Mouse (Mus musculus) thymus, postnatal 0 days (tissue): Measurements from ENCODE around the gene Syne2. TPM values are rescaled to one million over a fixed set of nuclear protein-coding genes. Genes with fewer than 3 reads are reported as not detected.
"Not testable (repeated sequence)": the region's sequence is repeated elsewhere in the genome, so short reads cannot be mapped to it uniquely, and the experiment has no call there.

Experiments used
- DNase-seq: peaks from one replicate; pipeline ENCODE4 v3.0.0-alpha.2; 2015; ENCODE audit warnings: low spot score
- polyA plus RNA-seq: library from polyadenylated mRNA; unstranded; fragments of >200 nt; fragmentation: Nextera tagmentation; extraction: Ambion mirVana; gene quantifications from 2 replicates; pipeline ENCODE4 v1.2.1, GENCODE M21; 2015

The Syne2 gene
- polyA plus RNA-seq, 1 experiment from 2014 or later, result 6.2 TPM

DNA sequence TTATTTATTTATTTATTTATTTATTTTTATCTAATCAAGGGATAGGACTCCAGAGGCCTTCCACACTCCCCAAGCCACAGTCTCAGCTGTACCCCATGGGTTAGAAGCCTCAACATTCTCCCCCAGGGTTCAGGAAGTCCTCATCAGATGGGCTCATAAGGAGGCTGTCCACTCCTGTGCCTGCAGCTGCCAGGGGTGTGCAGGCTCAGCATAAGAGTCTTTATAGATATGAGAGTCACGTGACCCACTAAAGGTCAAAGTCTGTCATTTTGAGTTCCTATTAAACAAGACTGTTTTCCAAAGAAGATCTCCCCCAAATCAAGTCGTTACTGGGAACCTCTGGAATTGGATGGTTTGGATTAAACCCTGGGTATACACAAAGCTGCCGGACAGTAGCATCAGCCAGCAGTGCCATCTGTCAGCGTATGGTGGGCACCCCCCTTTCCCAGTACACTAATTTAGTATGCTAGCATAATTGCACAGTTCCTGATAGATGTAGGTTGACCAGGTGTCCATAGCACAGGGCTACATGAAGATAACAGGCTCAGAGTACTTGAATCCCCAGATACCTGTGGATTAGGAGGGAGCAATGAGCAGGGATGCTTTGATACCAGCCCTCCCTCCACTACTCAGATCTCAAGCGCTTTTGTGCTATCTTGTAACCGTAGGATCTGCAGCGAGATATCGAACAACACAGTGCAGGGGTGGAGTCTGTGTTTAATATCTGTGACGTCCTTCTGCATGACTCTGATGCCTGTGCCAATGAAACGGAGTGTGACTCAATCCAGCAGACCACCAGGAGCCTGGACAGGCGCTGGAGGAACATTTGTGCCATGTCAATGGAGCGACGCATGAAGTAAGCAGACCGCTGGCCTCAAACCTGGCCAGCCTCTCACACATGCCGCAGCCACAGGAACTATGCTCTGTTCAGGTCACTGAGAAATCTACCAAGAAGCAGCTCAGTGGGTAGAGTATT lies 276.0 kb downstream of the Syne2 start:
- no peak for DNase-seq

DNA sequence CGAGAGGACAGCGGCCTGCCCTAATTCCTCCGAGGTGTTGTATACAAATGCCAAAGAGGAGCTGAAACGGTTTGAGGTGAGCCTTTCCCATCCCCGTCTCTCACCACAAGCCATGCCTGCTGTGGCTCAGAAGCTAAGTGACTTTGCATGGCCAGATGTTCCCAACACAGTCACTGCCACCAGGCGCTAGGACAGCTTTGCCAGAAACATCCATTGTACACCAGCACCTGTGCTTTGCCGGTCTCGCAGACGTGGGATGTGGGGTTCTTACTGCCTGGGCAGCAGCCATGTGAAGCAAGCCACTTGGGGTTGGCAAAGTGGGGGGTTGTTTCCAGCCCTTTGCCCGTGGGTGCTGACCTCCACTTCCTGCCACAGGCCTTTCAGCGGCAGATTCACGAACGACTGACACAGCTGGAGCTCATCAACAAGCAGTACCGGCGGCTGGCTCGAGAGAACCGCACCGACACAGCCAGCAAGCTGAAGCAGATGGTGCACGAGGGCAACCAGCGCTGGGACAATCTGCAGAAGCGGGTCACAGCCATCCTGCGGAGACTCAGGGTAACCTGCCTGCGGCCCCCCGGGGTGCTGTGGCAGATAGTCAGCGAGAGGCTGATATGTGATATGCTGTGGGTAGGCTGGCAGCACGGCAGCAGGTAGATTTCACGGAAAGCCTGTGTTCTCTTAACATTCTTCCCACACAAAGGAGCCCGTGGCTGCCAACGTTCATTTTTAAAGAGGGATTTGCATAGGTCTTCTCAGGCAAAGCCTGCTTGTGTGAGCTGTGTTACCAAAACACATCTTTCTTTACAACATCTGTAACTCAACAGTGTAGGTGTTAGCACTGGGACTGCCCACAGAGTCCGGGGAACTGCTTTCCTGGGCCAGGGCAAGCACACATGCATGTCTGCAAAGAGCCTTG lies 277.4 kb downstream of the Syne2 start:
- DNase-seq, result peak; percentile 75

DNA sequence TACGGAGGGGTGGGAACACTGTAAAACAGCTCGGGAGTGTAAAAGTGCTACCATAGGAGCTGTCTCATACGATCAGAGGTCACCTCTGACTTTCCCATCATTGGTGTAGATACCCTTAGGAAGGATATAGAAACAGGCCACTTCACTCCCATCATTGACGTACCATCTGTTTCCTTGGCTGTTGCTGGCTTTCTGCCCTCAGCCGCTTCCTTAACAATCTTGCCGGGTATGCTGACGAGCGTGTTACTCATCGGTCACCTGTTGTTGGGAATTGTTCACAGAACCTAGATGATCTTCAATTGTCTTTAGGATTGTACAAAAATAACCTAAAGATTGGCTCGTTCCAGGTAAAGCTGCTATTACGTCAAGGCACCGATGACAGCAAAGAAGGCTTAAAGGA lies 284.7 kb downstream of the Syne2 start:
- no peak for DNase-seq

DNA sequence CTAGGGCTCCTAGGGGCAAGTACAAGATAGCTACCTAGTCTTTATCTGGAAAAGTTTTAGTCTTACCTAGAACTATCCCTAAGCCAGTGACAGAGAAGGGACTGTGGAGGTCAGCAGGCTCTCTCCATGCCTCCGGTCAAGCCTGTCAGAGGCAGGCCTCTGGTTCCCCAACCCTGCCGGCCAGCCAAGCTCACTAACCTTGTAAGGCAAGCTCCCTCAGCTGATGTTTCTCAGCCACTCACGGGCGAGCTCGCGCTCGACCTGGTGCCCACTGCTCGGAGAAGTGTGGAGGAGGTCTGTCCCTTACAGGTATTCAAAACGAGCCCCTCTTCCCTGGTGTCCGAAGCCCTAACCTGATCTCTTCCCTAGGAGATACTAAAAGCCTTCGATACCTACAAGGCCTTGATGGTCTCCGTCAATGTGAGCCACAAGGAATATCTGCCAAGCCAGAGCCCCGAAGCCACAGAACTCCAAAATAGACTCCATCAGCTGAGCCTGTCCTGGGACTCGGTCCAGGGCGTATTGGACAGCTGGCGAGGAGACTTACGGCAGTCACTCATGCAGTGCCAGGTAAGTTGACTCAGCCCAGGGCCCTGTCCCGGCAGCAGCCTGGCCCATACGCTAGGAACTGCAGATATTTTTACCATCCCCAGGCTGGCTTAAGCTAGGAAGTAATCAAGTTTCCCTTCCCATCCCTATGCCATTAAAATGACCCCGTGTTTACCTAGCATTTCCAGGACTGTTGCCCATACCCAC lies 286.8 kb downstream of the Syne2 start:
- no peak for DNase-seq

DNA sequence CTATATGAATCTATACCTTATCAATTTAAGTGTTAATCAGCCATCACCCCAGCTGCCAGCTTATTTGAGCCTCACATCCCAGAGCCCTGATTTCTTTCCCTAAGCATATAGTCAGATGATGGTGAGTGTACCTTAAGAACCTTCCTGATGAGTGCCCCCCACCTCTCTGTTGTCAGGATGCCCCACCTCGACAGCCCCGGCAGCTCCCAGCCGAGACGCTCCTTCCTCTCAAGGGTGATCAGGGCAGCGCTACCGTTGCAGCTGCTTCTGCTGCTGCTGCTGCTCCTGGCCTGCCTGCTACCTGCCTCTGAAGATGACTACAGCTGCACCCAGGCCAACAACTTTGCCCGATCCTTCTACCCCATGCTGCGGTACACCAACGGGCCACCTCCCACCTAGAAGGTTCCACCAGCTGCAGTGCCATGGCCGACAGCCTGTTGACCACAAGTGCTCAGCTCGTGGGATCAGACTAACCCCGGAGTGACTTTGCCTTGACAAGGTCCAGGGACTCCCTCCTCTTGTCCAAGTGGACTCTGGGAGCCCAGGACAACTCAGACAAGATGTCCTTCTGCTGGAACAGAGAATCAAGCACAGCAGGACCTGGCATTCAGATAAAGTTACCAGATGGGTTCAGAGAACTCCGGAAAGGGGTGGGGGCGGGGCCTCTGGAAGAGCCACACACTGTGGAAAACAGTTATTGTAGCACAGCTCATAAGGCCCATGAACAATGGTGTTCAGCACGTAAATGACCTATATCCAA lies 291.9 kb downstream of the Syne2 start:
- no peak for DNase-seq

DNA sequence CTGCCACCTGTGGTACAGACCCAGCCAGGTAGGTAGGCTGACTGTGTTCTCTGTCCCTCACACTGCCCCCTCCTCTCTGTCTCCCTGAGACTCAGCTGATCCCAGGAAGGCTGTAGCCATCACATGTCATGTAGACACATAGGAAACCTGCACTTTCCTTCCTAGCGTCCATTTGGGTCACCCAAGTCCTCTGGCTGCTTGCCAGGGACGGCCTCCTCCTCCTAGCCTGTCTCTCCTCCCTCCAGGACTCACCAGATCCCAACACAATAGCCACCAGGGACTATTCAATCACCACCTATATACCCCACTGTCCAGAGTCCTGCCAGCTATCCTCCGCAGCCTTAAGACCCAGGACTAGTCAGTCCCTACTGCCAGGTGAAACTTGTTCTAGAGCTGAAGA lies 293.1 kb downstream of the Syne2 start:
- no peak for DNase-seq

DNA sequence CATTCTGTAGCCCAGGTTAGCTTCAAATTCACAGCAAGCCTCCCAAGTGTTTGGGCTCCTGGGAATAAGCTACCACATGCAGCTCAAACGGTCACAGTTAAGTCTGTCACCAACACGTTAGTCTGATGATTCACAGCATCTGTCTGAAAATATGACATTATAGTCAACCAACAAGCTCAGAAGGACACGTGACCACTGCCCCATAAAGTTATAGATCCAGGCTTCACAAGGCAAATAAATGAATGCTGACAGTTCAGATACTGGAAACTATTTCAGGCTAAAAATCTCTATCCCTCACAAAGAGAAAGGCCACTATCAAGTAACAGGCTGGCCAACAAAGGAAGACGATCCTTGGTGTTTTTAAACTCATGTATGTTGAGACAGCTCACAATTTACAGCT lies 298.6 kb downstream of the Syne2 start:
- no peak for DNase-seq

DNA sequence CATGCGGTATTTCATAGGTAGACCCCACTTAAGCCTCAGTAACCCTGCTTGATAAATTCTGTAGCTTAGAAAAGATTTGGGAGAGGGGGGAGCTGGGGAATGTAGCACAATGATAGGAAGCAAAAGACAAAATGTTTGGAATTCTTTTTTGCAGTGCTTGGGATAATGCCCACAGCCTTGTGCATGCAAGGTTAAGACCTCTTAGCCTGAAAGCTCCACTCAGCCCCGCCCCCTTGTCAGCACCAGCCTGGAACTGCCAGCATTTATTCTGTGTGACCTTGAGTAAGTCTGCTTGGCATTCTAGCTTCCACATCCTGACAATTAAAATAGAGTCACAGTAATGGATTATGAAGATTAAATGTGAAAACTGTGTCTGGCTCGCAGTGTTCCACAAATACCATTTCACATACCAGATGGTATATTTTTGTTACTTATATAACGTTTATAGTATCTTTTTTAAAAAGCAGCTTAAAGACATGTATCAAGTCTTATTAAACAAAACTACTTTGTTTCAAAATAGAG lies 299.8 kb downstream of the Syne2 start:
- DNase-seq, result no peak

DNA sequence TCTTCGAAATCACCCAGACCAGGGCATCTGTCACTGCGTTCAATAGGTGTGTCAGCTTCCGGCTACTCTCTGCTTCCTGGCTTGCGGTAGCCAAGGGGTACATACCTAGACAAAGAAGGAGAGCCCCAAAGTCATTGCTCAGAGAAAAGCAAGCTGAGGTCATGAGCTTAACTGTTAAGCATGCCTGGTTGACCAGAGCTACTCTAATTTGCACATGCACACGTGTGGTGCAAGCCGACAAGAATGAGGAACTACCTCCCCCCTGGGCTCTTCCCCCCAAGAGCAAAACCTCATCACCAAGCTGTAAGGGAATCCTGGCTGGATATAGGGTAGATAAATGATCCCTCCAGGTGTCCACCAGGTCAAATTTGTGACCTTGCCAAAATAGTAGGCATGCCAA lies 305.3 kb downstream of the Syne2 start:
- DNase-seq, result no peak

DNA sequence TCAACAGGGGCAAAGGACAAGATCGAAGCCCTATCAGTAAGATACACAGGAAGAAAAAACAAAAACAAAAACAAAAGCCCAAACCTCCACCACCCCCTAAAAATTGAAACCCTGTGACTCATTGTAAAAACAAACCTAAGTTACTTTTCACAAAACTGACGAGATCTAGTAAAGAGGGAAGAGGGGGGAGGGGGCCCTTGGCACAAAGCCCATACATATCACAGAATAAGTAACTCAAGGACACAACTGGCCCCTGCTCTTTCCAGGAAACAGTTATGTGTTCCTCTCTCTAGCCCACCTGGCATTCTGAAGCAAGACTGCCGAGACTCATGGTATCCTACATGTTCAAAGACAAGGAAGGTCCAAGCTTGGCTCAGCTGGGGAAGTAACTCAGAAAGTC lies 310.4 kb downstream of the Syne2 start:
- DNase-seq, result no peak

DNA sequence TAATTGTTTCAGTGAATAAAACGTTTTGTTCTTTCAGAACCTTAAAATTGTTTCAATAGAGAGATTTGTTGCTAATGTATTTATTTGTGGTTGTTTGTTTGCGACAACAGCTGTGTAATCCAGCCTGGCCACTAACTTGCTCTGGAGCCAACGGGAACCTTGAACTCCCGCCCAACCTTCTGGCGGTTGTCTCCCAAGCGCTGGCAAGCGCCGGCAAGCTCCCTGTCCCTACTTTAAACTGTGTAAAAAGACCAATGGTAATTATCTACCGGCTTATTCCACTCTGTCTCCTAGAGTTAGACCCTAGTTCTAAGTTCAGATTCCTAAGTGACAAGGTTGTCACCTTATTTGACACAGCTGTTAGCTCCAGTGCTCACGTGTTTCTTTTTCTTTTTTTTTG lies 310.9 kb downstream of the Syne2 start:
- no peak for DNase-seq

DNA sequence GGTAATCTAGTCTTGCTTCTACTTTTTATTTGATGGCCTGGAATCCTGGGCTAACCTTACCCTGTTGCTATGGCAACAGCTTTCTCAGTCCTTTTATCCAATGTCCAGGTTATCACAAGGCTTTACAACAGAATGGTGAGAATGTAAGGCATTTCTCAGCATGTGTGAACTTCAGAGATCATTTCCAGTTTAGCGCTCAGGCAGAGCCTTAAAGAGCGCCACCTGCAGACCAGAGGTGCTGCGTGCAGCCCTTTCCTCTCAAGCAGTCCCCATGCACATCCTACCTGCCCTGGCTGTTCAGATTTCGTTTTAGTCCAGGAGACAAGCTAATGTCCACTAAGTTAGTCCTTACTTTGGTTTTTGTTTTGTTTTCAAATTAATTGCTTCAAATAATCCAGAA lies 312.3 kb downstream of the Syne2 start:
- DNase-seq, result peak; percentile 50

DNA sequence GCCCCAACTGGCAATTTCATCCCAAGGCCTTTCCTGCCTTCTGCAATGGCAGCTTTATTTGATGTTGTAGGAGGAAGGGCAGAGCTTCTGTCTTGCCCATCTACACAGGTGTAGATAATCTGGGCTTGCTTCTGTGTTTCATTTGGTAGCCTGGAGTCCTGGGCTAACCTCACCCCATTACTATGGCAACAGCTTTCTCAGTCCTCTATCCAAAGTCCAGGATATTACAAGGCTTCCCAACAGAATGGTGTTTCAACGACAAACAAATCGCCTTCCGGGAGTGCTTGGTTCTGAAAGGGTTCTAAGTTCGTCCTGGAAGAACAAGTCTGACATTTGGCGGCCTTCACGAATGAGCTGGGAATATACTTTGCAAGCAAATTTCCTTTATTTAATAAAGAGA lies 313.0 kb downstream of the Syne2 start:
- no peak for DNase-seq

DNA sequence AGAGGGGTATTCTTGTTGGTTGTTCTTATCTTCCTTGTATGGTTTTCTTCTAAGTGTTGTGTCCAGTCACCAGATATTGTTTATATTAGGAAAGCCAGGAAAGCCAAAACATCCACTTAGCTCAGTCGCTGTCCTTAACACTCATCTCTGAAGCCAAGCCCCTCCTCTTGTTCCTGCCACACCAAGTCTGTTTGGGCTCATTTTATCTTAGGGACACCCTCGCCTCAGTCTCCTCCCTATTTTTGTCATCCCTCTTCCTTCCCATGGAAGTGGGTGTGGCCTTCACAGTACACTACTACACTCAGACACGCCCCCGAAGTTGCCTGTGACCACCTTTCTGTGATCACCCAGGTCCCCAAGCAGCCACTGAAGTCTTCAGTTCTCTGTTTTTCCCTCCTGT lies 314.7 kb downstream of the Syne2 start:
- DNase-seq, result no peak

DNA sequence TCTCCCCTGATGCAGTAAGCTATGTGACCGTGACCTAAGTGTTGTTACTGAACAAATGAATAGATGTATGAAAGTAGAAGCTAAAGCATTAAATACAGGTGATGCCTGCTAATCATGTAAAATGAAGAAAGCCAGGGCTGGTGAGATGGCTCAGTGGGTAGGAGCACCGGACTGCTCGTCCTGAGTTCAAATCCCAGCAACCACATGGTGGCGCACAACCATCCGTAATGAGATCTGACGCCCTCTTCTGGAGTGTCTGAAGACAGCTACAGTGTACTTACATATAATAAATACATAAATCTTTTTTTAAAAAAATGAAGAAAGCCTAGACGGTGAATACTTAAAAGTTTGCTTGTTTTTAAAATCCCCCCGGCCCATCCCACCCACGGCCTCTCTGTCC lies 315.1 kb downstream of the Syne2 start:
- not testable (repeated sequence) for DNase-seq

DNA sequence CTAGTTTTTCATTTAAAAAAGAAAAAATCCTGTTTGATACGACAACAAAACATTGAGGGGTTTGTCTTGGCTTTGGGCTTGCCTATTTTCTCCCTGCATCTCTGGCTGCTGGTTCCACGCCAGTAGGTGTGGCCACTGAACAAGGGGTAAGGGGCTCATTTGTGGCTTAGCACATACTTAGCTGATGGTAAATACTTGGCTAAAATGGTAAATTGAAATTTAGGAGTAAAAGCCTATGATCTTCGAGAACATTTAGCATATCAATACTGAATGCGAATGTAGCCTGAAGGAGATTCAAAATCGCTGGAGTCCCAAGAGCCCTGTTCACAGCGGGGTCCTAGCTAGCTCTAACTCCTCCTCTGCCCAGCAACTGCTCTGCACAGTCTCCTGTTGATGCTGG lies 318.8 kb downstream of the Syne2 start:
- no peak for DNase-seq

DNA sequence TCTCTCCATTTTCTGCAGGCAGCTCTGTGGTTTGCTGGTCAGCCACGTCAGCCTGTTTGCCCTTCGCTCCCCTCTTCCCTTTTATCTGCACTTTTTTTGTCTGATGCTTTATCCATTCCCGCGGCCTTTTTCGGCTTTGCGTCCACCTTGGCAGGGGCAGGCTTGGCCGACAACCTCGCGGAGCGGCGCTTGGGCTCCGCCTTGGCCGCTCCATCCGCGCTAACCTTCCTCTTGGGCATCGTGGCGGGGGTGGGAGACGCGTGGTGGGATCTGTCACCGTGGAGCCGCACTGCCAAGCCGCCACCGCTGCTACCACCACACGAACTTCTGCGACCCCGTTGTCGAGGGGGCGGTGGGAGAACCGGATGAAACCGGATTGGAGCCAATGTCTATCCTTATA lies 334.5 kb downstream of the Syne2 start:
- not testable (repeated sequence) for DNase-seq
